Mouse (Mus musculus): ENCODE data around the gene Cd52. TPM values are rescaled to one million over a fixed set of nuclear protein-coding genes. Genes with fewer than 3 reads are reported as not detected.

The Cd52 gene
- polyA plus RNA-seq, 1 experiment from 2014 or later, result 24.6 TPM

DNA sequence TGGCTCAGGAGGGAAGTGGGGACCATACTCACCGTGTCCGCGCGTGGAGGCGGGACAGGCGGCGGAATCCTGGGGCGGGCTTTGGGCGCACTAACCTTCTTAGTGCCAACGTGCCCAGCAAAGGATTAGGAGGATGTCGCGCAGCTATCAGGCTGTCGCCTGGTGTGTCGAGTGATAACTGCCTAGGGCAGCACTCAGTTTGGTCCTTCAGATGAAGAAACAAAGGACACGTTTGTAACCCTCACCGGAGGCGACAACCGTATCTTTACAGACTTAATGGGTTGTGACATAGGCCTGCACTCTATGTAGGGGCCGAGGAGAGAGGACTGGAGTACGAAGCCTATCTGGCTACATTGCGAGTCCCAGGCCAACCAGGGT is 7.8 kb upstream of the Cd52 start:
- peak; percentile 80 for ATAC-seq (ENCODE audit: low read depth)
- peak overlapping the region; percentile 81 for H3K4me2 ChIP-seq
- peaks cover 40% of the 10 kb centered on the region for H3K4me1 ChIP-seq (replicated peaks)
- no peaks in the 10 kb centered on the region for H3K9me3 ChIP-seq (replicated peaks)
- peak overlapping the region; percentile 48 for H3K27ac ChIP-seq
- DNase-seq, result no peak
- H3K4me3 ChIP-seq (replicated peaks), result peak overlapping the region; percentile 77
- no peaks in the 10 kb centered on the region for H3K36me3 ChIP-seq
- WGBS (ENCODE audit: insufficient replicate concordance), result under 1% methylated on average over 21 of the region's 21 CpGs
- H3K9ac ChIP-seq, result peak overlapping the region; percentile 72
- no peaks in the 10 kb centered on the region for H3K27me3 ChIP-seq

DNA sequence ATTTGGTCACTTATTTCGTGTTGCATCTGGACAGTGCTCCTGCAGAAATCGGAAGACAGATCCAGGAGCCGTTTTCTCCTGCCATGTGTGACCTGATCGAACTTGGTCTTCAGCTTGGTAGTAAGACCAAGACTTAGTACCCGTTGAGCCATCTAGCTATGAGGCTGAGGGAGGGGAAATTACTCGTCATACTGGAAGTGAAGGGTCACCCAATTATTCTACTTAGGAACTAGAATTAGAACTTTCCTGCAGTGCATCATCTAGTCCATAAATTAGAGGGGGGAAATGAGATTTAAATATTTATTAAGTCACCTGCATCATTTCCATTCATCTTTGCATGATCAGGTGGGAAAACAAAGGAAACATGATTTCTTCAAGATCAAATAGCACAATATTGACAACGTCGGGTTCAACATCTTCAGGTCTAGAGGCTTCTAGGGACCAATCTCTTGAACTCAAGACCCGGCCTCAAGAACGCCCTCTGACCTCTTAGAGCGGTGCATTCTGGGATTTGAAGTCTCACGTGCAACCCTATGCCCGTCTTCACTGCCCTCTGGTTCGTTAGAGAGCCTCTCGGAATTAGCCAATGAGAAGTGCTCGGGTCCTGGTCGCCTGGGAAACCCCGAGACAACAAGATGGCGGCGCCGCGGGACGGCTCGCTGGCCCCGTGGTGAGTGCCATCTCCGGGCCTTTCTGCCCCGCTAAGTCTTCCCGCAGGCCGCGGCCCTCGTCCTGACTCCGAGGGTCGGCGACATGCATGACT is 7.3 kb upstream of the Cd52 start, which contains the start of gene Ubxn11:
Ubxn11 (plus strand) TSS at position 592 of the 763 bp plus-strand sequence.
- 13% methylated on average over 34 of the region's 34 CpGs for WGBS (ENCODE audit: insufficient replicate concordance)
- ATAC-seq (ENCODE audit: low read depth), result peak; percentile 92
- no peaks in the 10 kb centered on the region for H3K36me3 ChIP-seq

DNA sequence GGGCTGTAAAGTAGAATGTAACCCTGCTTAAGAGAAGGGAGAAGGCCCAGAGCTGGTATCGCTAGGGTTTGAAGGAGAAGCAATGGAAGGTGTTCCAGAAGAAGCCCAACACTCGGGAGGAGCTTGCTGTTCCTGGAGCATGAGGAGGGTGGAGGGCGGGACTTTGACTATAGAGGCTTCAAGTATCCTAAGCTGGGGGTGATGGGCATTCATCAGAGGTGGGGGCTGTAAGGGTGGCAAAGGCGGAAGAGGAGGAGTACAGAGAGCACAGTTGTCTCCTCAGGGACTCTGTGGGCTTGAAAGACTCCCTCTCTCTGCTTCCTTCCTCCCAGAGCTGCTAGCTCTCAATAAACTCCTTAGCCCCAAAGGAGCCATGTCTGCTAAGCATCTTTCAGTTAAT is 5.4 kb upstream of the Cd52 start:
- Histone ChIP-seq H3K36me3 (no peaks in the 10 kb centered on the region), H3K27me3 (no peaks in the 10 kb centered on the region), H3K9ac (no peak overlapping the region; the same call in 1 of the 2 replicates), H3K9me3 (replicated peaks) (no peaks in the 10 kb centered on the region), H3K27ac (no peak overlapping the region), H3K4me3 (replicated peaks) (no peak overlapping the region), H3K4me2 (no peak overlapping the region), H3K4me1 (replicated peaks) (peaks cover 18% of the 10 kb centered on the region)
- no peak for ATAC-seq (ENCODE audit: low read depth)
- no peak for DNase-seq
- 66% methylated on average over 4 of the region's 4 CpGs for WGBS (ENCODE audit: insufficient replicate concordance)

More for the DNA sequence above, 7.3 kb upstream of the Cd52 start, which contains the start of gene Ubxn11:
- Histone ChIP-seq H3K4me2 (peak within 1 kb of the TSS; percentile 81), H3K4me1 (replicated peaks) (peaks cover 35% of the 10 kb centered on the region), H3K9ac (peak within 1 kb of the TSS; percentile 72), H3K9me3 (replicated peaks) (no peaks in the 10 kb centered on the region), H3K27me3 (no peaks in the 10 kb centered on the region), H3K4me3 (replicated peaks) (peak within 1 kb of the TSS; percentile 77), H3K27ac (peak within 1 kb of the TSS; percentile 48)
- peak; percentile 82 for DNase-seq

DNA sequence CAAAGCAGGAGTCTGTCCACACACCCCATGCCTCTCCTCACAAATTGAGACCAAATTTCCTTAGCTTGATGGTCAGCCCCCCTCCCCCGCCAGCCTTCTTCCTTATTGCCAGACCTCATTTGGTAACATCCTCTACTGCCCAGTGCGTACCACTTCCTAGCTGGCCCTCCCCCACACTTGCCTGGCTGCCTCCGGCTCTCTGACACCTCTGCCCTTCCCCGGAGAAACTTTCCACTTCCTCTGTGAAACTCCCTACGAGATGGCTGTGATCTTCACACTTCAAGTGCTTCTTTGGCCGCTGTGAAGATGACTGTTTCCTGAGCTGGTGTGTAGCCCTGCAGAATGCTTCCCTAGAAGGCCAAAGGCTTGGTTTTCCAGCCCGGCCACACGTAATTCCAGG is 3.7 kb upstream of the Cd52 start:
- no peaks in the 10 kb centered on the region for H3K36me3 ChIP-seq
- no peak overlapping the region for H3K4me3 ChIP-seq (replicated peaks)
- DNase-seq (no peak), ATAC-seq (ENCODE audit: low read depth) (no peak)
- peaks cover 15% of the 10 kb centered on the region for H3K4me1 ChIP-seq (replicated peaks)
- H3K27ac ChIP-seq, result peak overlapping the region; percentile 47
- H3K4me2 ChIP-seq, result no peak overlapping the region
- no peaks in the 10 kb centered on the region for H3K27me3 ChIP-seq
- no peak overlapping the region for H3K9ac ChIP-seq
- WGBS (ENCODE audit: insufficient replicate concordance), result 27% methylated on average over 8 of the region's 8 CpGs
- no peaks in the 10 kb centered on the region for H3K9me3 ChIP-seq (replicated peaks)

DNA sequence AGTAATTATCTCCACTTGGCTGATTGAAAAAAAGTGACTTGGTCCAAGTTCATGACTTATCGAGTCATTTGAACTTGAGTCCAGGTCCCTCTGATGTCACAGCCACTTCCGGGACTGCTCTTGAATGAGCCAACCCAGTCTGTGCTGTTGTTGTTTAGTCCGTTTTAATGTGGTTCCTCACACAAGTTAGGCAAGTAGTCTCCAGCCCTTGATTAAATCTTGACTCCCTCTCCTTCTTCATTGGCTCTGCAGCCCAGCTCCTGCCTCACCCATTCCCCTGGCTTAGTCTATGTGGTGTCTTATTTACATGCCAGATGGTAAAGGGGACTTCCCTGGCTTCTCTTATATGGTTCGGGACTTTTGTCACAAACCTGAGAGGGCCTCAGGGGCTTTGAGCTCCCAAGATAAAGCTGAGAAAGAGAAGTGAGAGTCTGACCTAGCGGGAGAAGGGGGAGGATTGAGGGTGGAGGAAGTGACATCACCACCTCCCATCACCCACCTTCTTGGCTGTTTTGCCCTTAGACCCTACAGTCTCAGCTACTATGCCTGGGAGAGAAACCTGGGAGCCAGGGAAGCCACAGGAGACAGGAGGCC is 2.2 kb upstream of the Cd52 start:
- H3K36me3 ChIP-seq, result no peaks in the 10 kb centered on the region
- H3K9me3 ChIP-seq (replicated peaks), result no peaks in the 10 kb centered on the region
- 0 out of 2 replicates have a peak, but pooled peaks cover 4% of the 10 kb centered on the region for H3K4me1 ChIP-seq (replicated peaks)
- H3K4me2 ChIP-seq, result no peak overlapping the region
- ATAC-seq (ENCODE audit: low read depth), result no peak
- no peak overlapping the region for H3K9ac ChIP-seq
- no peak overlapping the region for H3K4me3 ChIP-seq (replicated peaks)
- WGBS (ENCODE audit: insufficient replicate concordance), result 28% methylated on average over 5 of the region's 5 CpGs
- peak overlapping the region; percentile 14 for H3K27ac ChIP-seq
- DNase-seq, result no peak
- H3K27me3 ChIP-seq, result no peaks in the 10 kb centered on the region

DNA sequence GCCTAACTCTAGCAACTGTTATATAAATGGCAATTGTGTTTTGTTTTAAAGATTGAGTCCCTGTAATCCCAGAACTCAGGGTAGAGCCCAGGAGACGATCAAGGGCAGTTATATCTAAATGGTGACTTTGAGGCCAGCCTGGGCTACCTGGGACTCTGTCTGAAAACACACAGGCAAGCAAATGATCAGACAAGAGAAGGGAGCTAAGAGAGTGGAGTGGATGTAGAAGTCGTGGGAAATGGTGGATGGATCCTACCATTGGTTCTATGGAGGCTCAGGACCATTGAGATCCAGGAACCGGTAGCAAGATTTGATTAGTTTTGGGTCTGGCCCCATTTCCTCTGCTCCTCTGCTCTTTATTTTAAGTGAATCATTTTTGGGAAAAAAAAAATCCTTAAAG is 1.2 kb upstream of the Cd52 start:
- Histone ChIP-seq H3K4me2 (no peak overlapping the region), H3K27ac (no peak overlapping the region), H3K9ac (no peak overlapping the region), H3K9me3 (replicated peaks) (no peaks in the 10 kb centered on the region), H3K4me3 (replicated peaks) (no peak overlapping the region), H3K4me1 (replicated peaks) (0 out of 2 replicates have a peak, but pooled peaks cover 3% of the 10 kb centered on the region), H3K36me3 (no peaks in the 10 kb centered on the region), H3K27me3 (no peaks in the 10 kb centered on the region)
- WGBS (ENCODE audit: insufficient replicate concordance), result 77% methylated on average over 3 of the region's 3 CpGs
- DNase-seq (no peak), ATAC-seq (ENCODE audit: low read depth) (no peak)

DNA sequence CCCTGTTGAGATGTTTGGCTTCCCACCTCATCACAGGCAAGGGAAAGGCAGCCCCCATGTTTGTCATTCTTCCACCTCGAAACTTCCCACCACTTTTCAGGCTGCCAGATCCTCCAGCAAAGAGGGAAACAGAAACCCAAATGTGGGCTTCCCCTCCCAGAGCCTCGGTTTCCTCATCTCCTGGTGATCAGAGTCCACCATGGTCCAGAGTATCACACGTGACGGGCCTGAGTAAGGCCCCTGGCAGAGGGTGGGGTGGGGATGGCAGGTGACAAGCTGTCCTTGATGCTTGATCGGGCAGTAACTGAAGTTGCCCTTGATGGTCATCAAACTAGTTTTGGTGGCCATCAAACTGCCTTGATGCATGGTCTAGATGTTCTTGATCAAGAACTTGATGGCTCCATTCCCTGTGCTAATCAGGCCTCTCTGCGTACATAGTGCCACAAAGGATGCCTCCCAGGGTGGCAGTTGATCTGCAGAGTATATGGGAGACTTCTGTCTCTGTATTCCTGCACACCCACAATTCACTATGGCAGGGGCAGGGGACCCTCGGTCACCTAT is 798 bp downstream of the Cd52 start:
- Histone ChIP-seq H3K9ac (no peak overlapping the region), H3K36me3 (no peaks in the 10 kb centered on the region), H3K9me3 (replicated peaks) (no peaks in the 10 kb centered on the region), H3K4me1 (replicated peaks) (0 out of 2 replicates have a peak, but pooled peaks cover 3% of the 10 kb centered on the region), H3K27me3 (no peaks in the 10 kb centered on the region), H3K4me2 (0 out of 2 replicates have a peak overlapping the region, but pooled peaks have one; percentile 12), H3K27ac (no peak overlapping the region), H3K4me3 (replicated peaks) (peak overlapping the region; percentile 15; the same call in 1 of the 2 replicates)
- WGBS (ENCODE audit: insufficient replicate concordance), result 51% methylated on average over 7 of the region's 7 CpGs
- ATAC-seq (ENCODE audit: low read depth) (no peak), DNase-seq (no peak)

DNA sequence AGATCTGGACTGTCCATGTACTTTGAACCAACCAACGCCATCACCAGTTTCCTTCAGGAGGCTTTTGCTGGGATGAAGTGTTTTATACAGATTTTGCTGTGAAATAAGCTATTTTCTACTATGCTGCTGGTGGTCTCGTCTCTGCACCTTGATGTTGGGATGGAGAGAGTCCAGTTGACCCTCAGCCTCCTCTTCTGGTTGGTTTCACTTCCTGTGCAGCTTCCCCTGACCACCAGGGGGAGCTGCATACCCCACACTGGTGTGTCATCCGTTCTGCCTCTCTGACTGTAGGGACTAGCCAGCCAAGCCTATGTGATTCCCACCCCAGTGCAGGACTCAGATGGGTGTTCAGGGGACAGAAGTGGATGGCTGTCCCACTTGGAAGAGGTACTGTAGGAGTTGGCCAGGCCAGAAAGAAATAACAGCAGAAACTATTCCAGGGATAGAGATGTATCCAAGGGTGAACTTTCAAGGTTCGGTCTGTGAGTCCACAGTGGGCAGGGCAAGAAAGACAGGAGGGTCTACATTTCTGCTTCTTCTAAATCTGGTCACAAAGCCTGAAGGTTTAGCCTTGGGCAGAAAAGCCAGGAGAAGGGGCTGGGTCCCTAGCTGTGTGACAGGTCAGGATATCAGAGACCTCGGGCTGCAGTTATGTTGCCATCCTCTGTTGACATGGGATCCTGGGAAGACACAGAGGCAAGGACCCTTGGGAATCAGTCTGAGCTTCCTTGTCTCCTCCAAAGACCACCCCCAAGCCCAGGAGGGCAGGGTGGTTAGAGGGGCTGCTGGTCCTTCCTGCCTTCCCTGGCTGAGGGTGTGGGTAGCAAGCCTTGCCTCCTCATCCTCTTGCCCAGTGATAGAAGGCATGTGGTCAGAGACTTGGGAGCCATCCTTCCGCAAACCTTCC is 2.2 kb downstream of the Cd52 start:
- H3K27me3 ChIP-seq, result no peaks in the 10 kb centered on the region
- H3K4me3 ChIP-seq (replicated peaks), result no peak overlapping the region
- H3K36me3 ChIP-seq, result no peaks in the 10 kb centered on the region
- no peak overlapping the region for H3K27ac ChIP-seq
- H3K9ac ChIP-seq, result no peak overlapping the region
- no peaks in the 10 kb centered on the region for H3K9me3 ChIP-seq (replicated peaks)
- no peak overlapping the region for H3K4me2 ChIP-seq
- peak; percentile 44 for DNase-seq
- WGBS (ENCODE audit: insufficient replicate concordance), result 52% methylated on average over 6 of the region's 6 CpGs
- H3K4me1 ChIP-seq (replicated peaks), result 0 out of 2 replicates have a peak, but pooled peaks cover 3% of the 10 kb centered on the region
- ATAC-seq (ENCODE audit: low read depth), result no peak

DNA sequence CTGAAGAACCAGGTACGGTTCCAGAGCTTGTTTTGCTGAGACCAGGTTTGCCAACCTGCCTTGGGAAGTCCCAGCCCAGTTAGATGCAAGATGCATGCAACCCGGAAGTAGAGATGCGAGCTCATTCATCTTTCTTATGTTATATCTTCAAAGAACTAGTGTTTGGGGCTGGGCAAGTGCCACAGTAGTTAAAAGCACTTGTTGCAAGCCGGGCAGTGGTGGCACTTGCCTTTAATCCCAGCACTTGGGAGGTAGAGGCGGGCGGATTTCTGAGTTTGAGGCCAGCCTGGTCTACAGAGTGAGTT is 3.7 kb downstream of the Cd52 start:
- ATAC-seq (ENCODE audit: low read depth) (no peak), DNase-seq (no peak)
- Histone ChIP-seq H3K9me3 (replicated peaks) (no peaks in the 10 kb centered on the region), H3K9ac (no peak overlapping the region), H3K4me2 (no peak overlapping the region), H3K36me3 (no peaks in the 10 kb centered on the region), H3K27ac (no peak overlapping the region), H3K4me3 (replicated peaks) (no peak overlapping the region), H3K4me1 (replicated peaks) (0 out of 2 replicates have a peak, but pooled peaks cover 3% of the 10 kb centered on the region), H3K27me3 (no peaks in the 10 kb centered on the region)
- 63% methylated on average over 6 of the region's 6 CpGs for WGBS (ENCODE audit: insufficient replicate concordance)

DNA sequence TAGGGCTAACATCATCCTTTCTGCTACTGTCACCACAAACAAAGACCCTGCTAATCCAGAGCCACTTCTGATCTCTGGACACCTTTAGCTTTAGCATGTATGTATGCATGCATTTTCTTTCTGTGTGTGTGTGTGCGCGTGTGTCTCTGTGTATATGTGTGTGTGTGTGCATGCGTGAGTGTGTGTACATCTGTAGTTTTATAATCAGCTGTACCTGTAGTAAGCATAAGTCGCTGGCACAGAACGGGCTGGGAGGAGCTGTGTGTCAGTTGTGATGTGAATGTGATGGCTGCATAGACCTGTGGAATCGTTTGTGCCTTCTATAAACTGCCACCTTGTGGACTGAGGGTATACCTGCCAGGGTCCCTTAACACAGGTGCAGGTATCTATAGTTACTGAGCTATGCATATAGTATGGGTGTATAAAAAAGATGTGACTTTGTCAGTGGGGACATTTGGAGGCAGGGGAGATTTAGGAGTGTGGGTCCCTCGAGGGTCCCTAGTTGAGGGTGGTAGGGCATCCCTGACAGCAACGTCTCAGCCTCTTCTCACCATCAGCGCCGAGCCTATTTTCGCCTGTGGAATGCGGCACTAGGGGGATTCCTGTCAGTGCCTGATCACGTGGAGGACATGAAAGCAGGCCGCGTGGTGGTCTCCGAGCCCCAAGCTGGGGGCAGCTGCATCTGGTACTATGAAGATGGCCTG is 4.2 kb downstream of the Cd52 start:
- DNase-seq (no peak), ATAC-seq (ENCODE audit: low read depth) (no peak)
- H3K4me2 ChIP-seq, result no peak overlapping the region
- no peak overlapping the region for H3K27ac ChIP-seq
- H3K9me3 ChIP-seq (replicated peaks), result no peaks in the 10 kb centered on the region
- 0 out of 2 replicates have a peak, but pooled peaks cover 3% of the 10 kb centered on the region for H3K4me1 ChIP-seq (replicated peaks)
- no peaks in the 10 kb centered on the region for H3K36me3 ChIP-seq
- H3K9ac ChIP-seq, result no peak overlapping the region
- no peaks in the 10 kb centered on the region for H3K27me3 ChIP-seq
- no peak overlapping the region for H3K4me3 ChIP-seq (replicated peaks)
- WGBS (ENCODE audit: insufficient replicate concordance), result 72% methylated on average over 16 of the region's 16 CpGs
